Mouse (Mus musculus) midbrain, postnatal 0 days (tissue): ENCODE measurements around the gene Mgat4a. TPM values are rescaled to one million over a fixed set of nuclear protein-coding genes. Genes with fewer than 3 reads are reported as not detected.

Source experiments
- ATAC-seq: fragments of 200-750 bp; cut with Nextera tagmentation; 2 replicates; pipeline ENCODE4 v1.8.0; 2017; ENCODE audit warnings: moderate number of reproducible peaks, mild to moderate bottlenecking, moderate TSS enrichment, moderate library complexity; ENCODE audit not compliant: low FRiP score
- DNase-seq: peaks from one replicate; pipeline ENCODE4 v3.0.0-alpha.2; 2015; ENCODE audit warnings: low spot score
- H3K27ac ChIP-seq: fragments of 300-500 bp; sonication (generic); 2 replicates; pipeline ENCODE4 v1.5.1; 2014; ENCODE audit warnings: low read depth, mild to moderate bottlenecking, low read length, mixed read lengths
- H3K27me3 ChIP-seq: fragments of 300-500 bp; sonication (generic); 2 replicates; pipeline ENCODE4 v1.6.1; 2014; ENCODE audit warnings: low read length, control low read depth, mixed read lengths; ENCODE audit not compliant: insufficient read depth
- H3K36me3 ChIP-seq: fragments of 300-500 bp; sonication (generic); 2 replicates; pipeline ENCODE4 v1.6.1; 2014; ENCODE audit warnings: low read length, control low read depth, mixed read lengths; ENCODE audit not compliant: insufficient read depth
- H3K4me1 ChIP-seq: fragments of 300-500 bp; sonication (generic); 2 replicates; pipeline ENCODE4 v1.6.1; 2014; ENCODE audit warnings: mild to moderate bottlenecking, control low read depth, antibody characterized with exemption, low read length, mixed read lengths; ENCODE audit not compliant: insufficient read depth
- H3K4me2 ChIP-seq: fragments of 300-500 bp; sonication (generic); 2 replicates; pipeline ENCODE4 v1.6.1; 2014; ENCODE audit warnings: low read depth, mild to moderate bottlenecking, low read length, mixed read lengths; ENCODE audit not compliant: poor library complexity, severe bottlenecking
- H3K4me3 ChIP-seq: fragments of 300-500 bp; sonication (generic); 2 replicates; pipeline ENCODE4 v1.5.1; 2014; ENCODE audit warnings: low read depth, mild to moderate bottlenecking, low read length, moderate library complexity
- H3K9ac ChIP-seq: fragments of 300-500 bp; sonication (generic); replicated peaks from 2 replicates; pipeline ENCODE4 v1.6.1; 2014; ENCODE audit warnings: mild to moderate bottlenecking, low read length, moderate library complexity, mixed read lengths; ENCODE audit not compliant: poor library complexity, severe bottlenecking
- H3K9me3 ChIP-seq: fragments of 300-500 bp; sonication (generic); 2 replicates; pipeline ENCODE4 v1.6.1; 2016; ENCODE audit warnings: low read length, control low read depth
- CTCF ChIP-seq: IDR thresholded peaks from 2 replicates; pipeline ENCODE4 v1.5.1; 2016; ENCODE audit warnings: antibody characterized with exemption, mild to moderate bottlenecking
- WGBS: fragments of 180-500 bp; shearing (Covaris S2); extraction: QIAGEN DNeasy Blood & Tissue Kit; methylation state at CpG from one replicate; pipeline ENCODE4 v1.1.7; 2014; 5-methylcytosine and 5-hydroxymethylcytosine counted together
- polyA plus RNA-seq: library from polyadenylated mRNA; unstranded; fragments of >200 nt; fragmentation: Nextera tagmentation; extraction: Ambion mirVana; gene quantifications from 2 replicates; pipeline ENCODE4 v1.2.1, GENCODE M21; 2015
- total RNA-seq: library from RNA; depleted of rRNA; stranded (reverse); fragments of >200 nt; gene quantifications from 2 replicates; pipeline ENCODE4 v1.2.3, GENCODE M21; 2014

Mgat4a gene
- total and polyA plus RNA-seq, 2 experiments from 2014 or later = 9.2 to 27.8 TPM

GRCm38 (mm10) chr1:37442848-37443835 lies 97.7 kb downstream of the Mgat4a start:
- TF ChIP-seq CTCF = no peak
- no peaks in the 10 kb centered on the region for H3K27me3 ChIP-seq
- DNase-seq (no peak), ATAC-seq (no peak)
- H3K4me1 ChIP-seq = no peaks in the 10 kb centered on the region
- no peaks in the 10 kb centered on the region for H3K9me3 ChIP-seq
- WGBS = 91% methylated on average over 16 of the region's 16 CpGs
- H3K4me2 ChIP-seq = no peak overlapping the region
- no peak overlapping the region for H3K4me3 ChIP-seq
- H3K9ac ChIP-seq = no peak overlapping the region
- no peak overlapping the region for H3K27ac ChIP-seq
- peaks cover 36% of the 10 kb centered on the region for H3K36me3 ChIP-seq

GRCm38 (mm10) chr1:37436419-37436818 lies 104.4 kb downstream of the Mgat4a start:
- Histone ChIP-seq H3K4me1 (peaks cover 7% of the 10 kb centered on the region; the same call in 1 of the 2 replicates), H3K9ac (no peak overlapping the region), H3K27ac (no peak overlapping the region), H3K9me3 (no peaks in the 10 kb centered on the region), H3K4me3 (no peak overlapping the region), H3K36me3 (peaks cover 58% of the 10 kb centered on the region), H3K4me2 (no peak overlapping the region), H3K27me3 (no peaks in the 10 kb centered on the region)
- no peak for ATAC-seq
- WGBS = 88% methylated on average over 3 of the region's 3 CpGs
- DNase-seq = no peak
- no peak for TF ChIP-seq CTCF

GRCm38 (mm10) chr1:37430297-37430840 lies 110.4 kb downstream of the Mgat4a start:
- H3K4me2 ChIP-seq = peak overlapping the region; percentile 92
- ATAC-seq (peak; percentile 8), DNase-seq (no peak)
- no peaks in the 10 kb centered on the region for H3K27me3 ChIP-seq
- peaks cover 20% of the 10 kb centered on the region for H3K4me1 ChIP-seq
- H3K9me3 ChIP-seq = no peaks in the 10 kb centered on the region
- H3K9ac ChIP-seq = peak overlapping the region; percentile 91
- peak overlapping the region; percentile 80 for H3K27ac ChIP-seq
- no peak for TF ChIP-seq CTCF
- H3K4me3 ChIP-seq = peak overlapping the region; percentile 95
- 2% methylated on average over 40 of the region's 40 CpGs for WGBS
- H3K36me3 ChIP-seq = peaks cover 29% of the 10 kb centered on the region

GRCm38 (mm10) chr1:37429366-37430296 lies 111.2 kb downstream of the Mgat4a start, which contains the start of the genes Coa5 and Unc50:
Gene Coa5, minus strand, starts transcription at chr1:37430103.
Gene Unc50, plus strand, starts transcription at chr1:37430139.
- H3K4me2 ChIP-seq = peak within 1 kb of the TSS; percentile 92
- TF ChIP-seq CTCF = peak; percentile 38; the same call in 1 of the 2 replicates
- peaks cover 29% of the 10 kb centered on the region for H3K36me3 ChIP-seq
- H3K27ac ChIP-seq = peak within 1 kb of the TSS; percentile 80
- 2% methylated on average over 57 of the region's 57 CpGs for WGBS
- ATAC-seq = peak; percentile 97
- peak within 1 kb of the TSS; percentile 95 for H3K4me3 ChIP-seq
- peak within 1 kb of the TSS; percentile 91 for H3K9ac ChIP-seq
- H3K27me3 ChIP-seq = no peaks in the 10 kb centered on the region
- H3K9me3 ChIP-seq = no peaks in the 10 kb centered on the region
- DNase-seq = peak; percentile 98
- H3K4me1 ChIP-seq = peaks cover 20% of the 10 kb centered on the region

GRCm38 (mm10) chr1:37428911-37429310 lies 111.9 kb downstream of the Mgat4a start:
- TF ChIP-seq CTCF = no peak
- Histone ChIP-seq H3K9ac (no peak overlapping the region), H3K9me3 (0 out of 2 replicates have a peak, but pooled peaks cover 4% of the 10 kb centered on the region), H3K4me1 (peaks cover 20% of the 10 kb centered on the region), H3K36me3 (peaks cover 26% of the 10 kb centered on the region), H3K27ac (no peak overlapping the region; the same call in 1 of the 2 replicates), H3K27me3 (no peaks in the 10 kb centered on the region), H3K4me2 (peak overlapping the region; percentile 79), H3K4me3 (peak overlapping the region; percentile 95)
- WGBS = 77% methylated on average over 2 of the region's 2 CpGs
- DNase-seq (no peak), ATAC-seq (no peak)
